Mouse (Mus musculus): Measurements from ENCODE around the gene Fbxw7. TPM values are rescaled to one million over a fixed set of nuclear protein-coding genes. Genes with fewer than 3 reads are reported as not detected.

Gene Fbxw7
- total and polyA plus RNA-seq, 3 experiments, result 5.8 to 27.5 (median 16.8) TPM

DNA sequence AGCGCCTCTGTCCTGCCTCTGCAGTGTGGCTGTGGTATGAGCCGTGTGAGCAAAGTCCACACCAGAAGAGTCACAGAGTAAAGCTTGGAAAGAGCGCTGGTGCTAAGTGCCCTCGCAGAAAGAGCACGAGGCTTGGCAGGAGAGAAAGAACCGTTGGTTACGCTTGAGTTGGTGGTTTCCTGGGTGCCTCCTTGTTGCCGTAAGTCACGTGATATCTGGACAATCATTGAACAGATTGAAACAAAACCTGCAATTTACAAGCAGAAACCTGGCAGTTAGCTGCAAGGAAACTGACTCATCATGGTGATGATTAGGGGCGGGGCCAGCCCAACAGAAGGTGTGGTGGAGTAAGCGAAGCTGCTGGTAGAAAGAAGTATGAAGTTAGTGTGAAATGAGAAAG is 207.7 kb downstream of the Fbxw7 start:
- H3K36me3 ChIP-seq (replicated peaks), result no peaks in the 10 kb centered on the region
- TF ChIP-seq TAL1 (conservative IDR thresholded peaks at IDR 0.05; ENCODE audit: low read depth, low read length) (no peak), POLR2AphosphoS5 (IDR thresholded peaks at IDR 0.05; ENCODE audit: insufficient replicate concordance, low read depth, low read length) (no peak), GATA2 (IDR thresholded peaks at IDR 0.05; ENCODE audit: borderline replicate concordance, low read depth, low read length) (no peak), CTCF (IDR thresholded peaks at IDR 0.05; ENCODE audit: low read depth, low read length) (no peak), GATA1 (IDR thresholded peaks at IDR 0.05; ENCODE audit: borderline replicate concordance, low read length) (no peak)
- H3K4me3 ChIP-seq (ENCODE audit: low read depth, low read length), result no peak overlapping the region
- ATAC-seq (ENCODE audit: extremely low read depth, insufficient number of reproducible peaks, low FRiP score, poor library complexity, severe bottlenecking) (no peak), DNase-seq (ENCODE audit: low spot score) (no peak)
- no peaks in the 10 kb centered on the region for H3K4me1 ChIP-seq (ENCODE audit: insufficient read depth, low read depth, low read length)
- no peaks in the 10 kb centered on the region for H3K9me3 ChIP-seq (replicated peaks)
- peaks cover 6% of the 10 kb centered on the region for H3K27me3 ChIP-seq (ENCODE audit: insufficient read depth, low read length)

GRCm38 (mm10) chr3:85024237-85024636 is 209.2 kb downstream of the Fbxw7 start:
- Histone ChIP-seq H3K4me3 (ENCODE audit: low read depth, low read length) (no peak overlapping the region), H3K4me1 (ENCODE audit: insufficient read depth, low read depth, low read length) (no peaks in the 10 kb centered on the region), H3K9me3 (replicated peaks) (no peaks in the 10 kb centered on the region), H3K36me3 (replicated peaks) (no peaks in the 10 kb centered on the region), H3K27me3 (ENCODE audit: insufficient read depth, low read length) (peaks cover 3% of the 10 kb centered on the region)
- ATAC-seq (ENCODE audit: extremely low read depth, insufficient number of reproducible peaks, low FRiP score, poor library complexity, severe bottlenecking), result no peak
- no peak for DNase-seq (ENCODE audit: low spot score)
- no peak for TF ChIP-seq CTCF (IDR thresholded peaks at IDR 0.05; ENCODE audit: low read depth, low read length)
- no peak for TF ChIP-seq TAL1 (conservative IDR thresholded peaks at IDR 0.05; ENCODE audit: low read depth, low read length)

GRCm38 (mm10) chr3:85024817-85025705 is 210.0 kb downstream of the Fbxw7 start:
- no peak for TF ChIP-seq GATA2 (IDR thresholded peaks at IDR 0.05; ENCODE audit: borderline replicate concordance, low read depth, low read length)
- no peak for TF ChIP-seq TAL1 (conservative IDR thresholded peaks at IDR 0.05; ENCODE audit: low read depth, low read length)
- TF ChIP-seq POLR2AphosphoS5 (IDR thresholded peaks at IDR 0.05; ENCODE audit: insufficient replicate concordance, low read depth, low read length), result no peak
- no peak for TF ChIP-seq CTCF (IDR thresholded peaks at IDR 0.05; ENCODE audit: low read depth, low read length)
- TF ChIP-seq GATA1 (IDR thresholded peaks at IDR 0.05; ENCODE audit: borderline replicate concordance, low read length), result no peak
- Histone ChIP-seq H3K36me3 (replicated peaks) (no peaks in the 10 kb centered on the region), H3K27me3 (ENCODE audit: insufficient read depth, low read length) (peaks cover 6% of the 10 kb centered on the region), H3K4me1 (ENCODE audit: insufficient read depth, low read depth, low read length) (no peaks in the 10 kb centered on the region), H3K4me3 (ENCODE audit: low read depth, low read length) (no peak overlapping the region), H3K9me3 (replicated peaks) (no peaks in the 10 kb centered on the region)
- DNase-seq (ENCODE audit: low spot score) (no peak), ATAC-seq (ENCODE audit: extremely low read depth, insufficient number of reproducible peaks, low FRiP score, poor library complexity, severe bottlenecking) (no peak)

Other genes starting within 250 kb of the Fbxw7 start
- 47.8 and 62.5 TPM in 2 replicates for gene Arfip1, start 232.6 kb upstream of the Fbxw7 start, total RNA-seq (2014; fragmentation: Nextera tagmentation)
- 89.6 and 92.9 TPM in 2 replicates for gene Arfip1, start 232.6 kb upstream of the Fbxw7 start, total RNA-seq (2017)
- gene Arfip1, start 232.6 kb upstream of the Fbxw7 start, polyA plus RNA-seq (2012), result 28.3 and 33.6 TPM in 2 replicates
- 0.49 TPM in 1 of 2 replicates, not detected in the other for gene Tigd4, start 221.7 kb upstream of the Fbxw7 start, total RNA-seq (2014; fragmentation: Nextera tagmentation)
- 0.05 TPM in 1 of 2 replicates, not detected in the other for gene Tigd4, start 221.7 kb upstream of the Fbxw7 start, total RNA-seq (2017)
- gene Tigd4, start 221.7 kb upstream of the Fbxw7 start, polyA plus RNA-seq (2012), result not detected in 2 replicates
- gene Tmem154, start 149.1 kb upstream of the Fbxw7 start, total RNA-seq (2014; fragmentation: Nextera tagmentation), result 0.63 TPM in 1 of 2 replicates, not detected in the other
- gene Tmem154, start 149.1 kb upstream of the Fbxw7 start, total RNA-seq (2017), result 0.16 and 0.17 TPM in 2 replicates
- gene Tmem154, start 149.1 kb upstream of the Fbxw7 start, polyA plus RNA-seq (2012), result 0.03 and 0.09 TPM in 2 replicates

All from G1E (cell line).